Mouse (Mus musculus) embryonic stem cell, embryonic (primary cell): Measurements from ENCODE around the gene Map3k6.

Source experiments
- CTCF ChIA-PET, 4 experiments: fragments of 300-600 bp in 2 of 4; fragments of 350-600 bp in 2 of 4; sonication (Branson Sonifier 250); formaldehyde crosslinking; loops; one replicate each; lab custom pipeline; 2022; ENCODE audit warnings: inconsistent platforms in 2 of 4; lab: Charles Lee
- POLR2A ChIA-PET, 4 experiments: fragments of 300-600 bp in 2 of 4; fragments of 350-600 bp in 2 of 4; sonication (Branson Sonifier 250); formaldehyde crosslinking; loops; one replicate each; lab custom pipeline; 2022; ENCODE audit warnings: antibody characterized with exemption in 4 of 4, inconsistent platforms in 1 of 4; lab: Charles Lee

Map3k6 gene

GRCm38 (mm10) chr4:133210023-133210787 is 30.4 kb upstream of the Map3k6 start:
- POLR2A ChIA-PET, result interaction anchor here (0.5 to 3.5 kb wide), 12 partner anchors 9 to 347 kb away, joined by 3 to 20 read pairs (median 4); no protein-coding TSS in a partner anchor
- CTCF ChIA-PET, result interaction anchor here (0.5 to 2.8 kb wide), 13 partner anchors 9 to 225 kb away, joined by 3 to 15 read pairs (median 5); no protein-coding TSS in a partner anchor

GRCm38 (mm10) chr4:133210788-133211390 is 29.7 kb upstream of the Map3k6 start:
- ChIA-PET POLR2A (interaction anchor here (0.6 to 3.5 kb wide), 13 partner anchors 10 to 348 kb away, joined by 3 to 20 read pairs (median 3); no protein-coding TSS in a partner anchor), CTCF (interaction anchor here (0.6 to 2.8 kb wide), 13 partner anchors 9 to 91 kb away, joined by 3 to 14 read pairs (median 4); no protein-coding TSS in a partner anchor)

DNA sequence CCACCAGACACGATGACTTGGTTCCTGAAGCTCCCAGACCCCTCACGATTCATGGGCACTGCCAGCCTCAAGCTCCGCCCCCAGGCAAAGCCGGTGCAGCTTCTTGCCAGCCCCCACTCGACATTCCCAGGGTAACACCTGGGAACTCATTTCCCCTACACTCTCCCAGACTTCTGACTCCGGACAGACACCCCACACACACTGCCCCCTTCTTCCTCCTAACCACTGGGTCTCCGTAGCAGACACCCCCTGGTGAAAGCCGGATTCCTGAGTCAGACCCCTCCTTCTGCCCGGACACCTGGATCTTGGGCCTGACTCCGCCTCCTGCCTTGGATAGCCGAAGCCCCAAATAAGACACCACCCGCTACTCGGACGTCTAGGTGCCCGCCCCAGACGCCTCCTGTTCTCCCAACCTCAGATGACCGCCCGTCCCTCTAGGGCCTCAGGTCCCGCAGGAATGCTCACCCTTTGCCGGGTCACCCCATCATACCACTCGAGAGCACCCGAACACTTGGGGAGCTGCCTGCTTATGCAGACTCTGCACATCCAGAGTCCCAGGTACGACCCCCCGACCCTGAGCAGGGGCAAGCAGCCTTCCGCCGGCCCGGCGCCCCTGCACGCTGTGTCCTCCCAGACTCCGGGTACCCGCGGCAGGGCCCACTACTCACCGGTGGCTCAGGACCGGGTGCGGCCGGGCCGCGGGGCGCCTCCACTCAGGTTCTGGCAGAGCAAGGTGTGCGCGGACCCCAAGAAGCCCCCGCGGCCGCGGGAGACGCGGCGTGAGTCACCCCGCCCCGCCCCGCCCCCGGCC is 28.7 kb upstream of the Map3k6 start, which contains the start of the genes Cd164l2 and Gpr3:
Gene Cd164l2 (plus strand): TSS at position 381 of the 811 bp plus-strand sequence.
Gene Gpr3 (minus strand): TSS at position 786 of the 811 bp plus-strand sequence.
- POLR2A ChIA-PET, result interaction anchor here in 3 of 4 experiments (0.9 to 3.5 kb wide), 15 partner anchors 9 to 268 kb away, joined by 3 to 20 read pairs (median 3); partner anchors contain the start of genes Tent5b (in 1 of the 3) and Wdtc1 (in 1 of the 3)

GRCm38 (mm10) chr4:133212562-133213267 is 27.9 kb upstream of the Map3k6 start:
- POLR2A ChIA-PET, result interaction anchor here in 3 of 4 experiments (0.6 to 3.5 kb wide), 24 partner anchors 8 to 278 kb away, joined by 3 to 20 read pairs (median 3); partner anchors contain the start of genes Map3k6 (in 1 of the 3), Slc9a1 (in 1 of the 3), Tent5b (in 1 of the 3) and Tmem222 (in 1 of the 3)
- CTCF ChIA-PET, result interaction anchor here in 3 of 4 experiments (0.5 to 1.5 kb wide), 25 partner anchors 8 to 271 kb away, joined by 3 to 9 read pairs (median 4); partner anchors contain the start of genes Ahdc1 (in 1 of the 3) and Map3k6 (in 1 of the 3)

More for the DNA sequence above, 28.7 kb upstream of the Map3k6 start, which contains the start of the genes Cd164l2 and Gpr3:
- CTCF ChIA-PET, result interaction anchor here in 3 of 4 experiments (0.7 to 2.8 kb wide), 15 partner anchors 9 to 90 kb away, joined by 3 to 14 read pairs (median 4); no protein-coding TSS in a partner anchor

DNA sequence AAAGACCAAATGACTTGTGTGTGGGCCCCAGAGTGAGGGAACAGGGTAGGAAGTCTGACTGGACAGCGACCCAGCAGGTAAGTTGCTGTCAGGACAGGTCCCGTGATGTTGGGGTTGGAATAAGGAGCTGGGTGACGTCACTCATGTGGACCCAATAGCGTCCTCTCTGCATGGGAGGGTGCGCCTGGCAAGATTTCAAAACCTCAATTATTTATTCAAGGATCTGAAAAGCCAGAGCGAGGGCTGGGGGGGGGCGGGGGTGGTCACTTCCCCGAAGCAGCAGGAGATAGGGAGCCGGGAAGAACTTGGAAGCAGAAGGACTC is 27.4 kb upstream of the Map3k6 start:
- ChIA-PET POLR2A (interaction anchor here in 3 of 4 experiments (0.5 to 3.5 kb wide), 28 partner anchors 8 to 279 kb away, joined by 3 to 20 read pairs (median 3); partner anchors contain the start of genes Slc9a1 (in 2 of the 3), Map3k6 (in 1 of the 3), Tent5b (in 1 of the 3) and Tmem222 (in 1 of the 3)), CTCF (interaction anchor here (0.5 to 1.5 kb wide), 27 partner anchors 8 to 803 kb away, joined by 3 to 9 read pairs (median 4); partner anchors contain the start of genes Ahdc1 (in 1 of the 4) and Map3k6 (in 1 of the 4))

DNA sequence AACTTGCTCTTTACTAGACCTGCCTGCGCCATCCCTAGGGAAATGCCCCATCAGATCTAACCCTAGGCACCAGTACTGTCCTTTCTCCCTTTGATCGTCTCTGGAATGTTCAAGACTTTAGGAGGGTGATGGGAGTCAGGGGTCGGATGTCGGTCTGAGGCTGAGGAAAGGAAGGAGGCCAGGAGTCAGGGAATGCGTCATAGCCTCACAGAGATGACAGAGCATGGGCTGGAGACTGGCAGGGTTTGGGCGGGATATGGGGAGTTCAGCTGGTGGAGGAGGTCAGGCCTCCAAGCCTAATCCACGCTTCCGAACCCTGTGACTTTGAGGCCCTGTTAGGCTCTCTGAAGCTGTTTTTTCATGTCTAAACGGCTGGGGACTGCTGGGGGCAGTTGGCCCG is 27.0 kb upstream of the Map3k6 start:
- CTCF ChIA-PET, result interaction anchor here (0.5 to 1.5 kb wide), 25 partner anchors 7 to 803 kb away, joined by 3 to 9 read pairs (median 4); partner anchors contain the start of genes Ahdc1 (in 1 of the 4) and Map3k6 (in 1 of the 4)

DNA sequence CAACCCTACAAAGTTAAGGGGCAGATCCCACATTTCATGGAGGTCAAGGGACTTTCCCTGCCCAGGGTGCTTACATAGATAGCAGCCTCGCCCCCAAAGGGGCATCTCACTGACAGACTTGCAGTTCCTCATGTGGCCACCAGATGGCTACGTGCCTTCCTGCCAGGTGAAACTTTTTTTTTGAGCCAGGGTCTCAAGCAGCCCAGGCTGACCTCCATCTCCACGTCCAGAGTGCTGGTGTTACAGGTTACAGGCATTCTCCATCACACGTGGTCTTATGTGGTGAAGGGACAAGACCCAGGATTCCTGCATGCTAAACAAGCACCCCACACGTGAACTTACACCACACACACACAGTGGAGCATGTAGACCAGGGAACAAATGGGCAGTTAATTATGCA is 23.0 kb upstream of the Map3k6 start:
- ChIA-PET CTCF (interaction anchor here in 3 of 4 experiments (0.8 to 1.5 kb wide), 10 partner anchors 9 to 209 kb away, joined by 3 to 5 read pairs (median 4); no protein-coding TSS in a partner anchor), POLR2A (no interaction called here)

More for the DNA sequence above, 27.0 kb upstream of the Map3k6 start:
- POLR2A ChIA-PET, result interaction anchor here in 3 of 4 experiments (0.5 to 3.5 kb wide), 22 partner anchors 8 to 279 kb away, joined by 3 to 20 read pairs (median 3); partner anchors contain the start of genes Slc9a1 (in 2 of the 3), Map3k6 (in 1 of the 3) and Wdtc1 (in 1 of the 3)

GRCm38 (mm10) chr4:133218745-133219144 is 21.9 kb upstream of the Map3k6 start:
- ChIA-PET CTCF (interaction anchor here (0.6 to 1.5 kb wide), 12 partner anchors 10 to 655 kb away, joined by 3 to 5 read pairs (median 4); partner anchors contain the start of gene Fgr (in 1 of the 4)), POLR2A (interaction anchor here in 2 of 4 experiments (0.6 to 1.2 kb wide), 4 partner anchors 17 to 684 kb away, joined by 3 to 4 read pairs (median 3); no protein-coding TSS in a partner anchor)

DNA sequence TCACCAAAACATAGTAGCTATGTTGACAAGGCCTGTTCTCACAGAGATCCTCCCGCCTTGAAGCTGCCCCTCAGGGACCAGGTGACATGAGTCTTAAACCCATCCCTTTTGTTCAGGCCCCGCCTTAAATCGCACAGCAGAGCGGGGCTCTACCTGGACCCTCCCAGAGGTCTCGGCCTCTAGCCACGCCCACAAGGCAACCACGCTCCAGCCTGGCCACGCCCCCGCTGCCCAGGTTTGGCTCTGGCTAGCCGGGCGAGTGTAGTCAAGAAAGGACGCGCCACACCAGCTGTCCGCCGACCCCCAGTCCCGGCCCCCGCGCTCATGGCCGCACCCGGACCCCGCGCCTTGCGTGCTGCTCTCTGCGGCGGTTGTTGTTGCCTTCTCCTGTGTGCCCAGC is 20.0 kb upstream of the Map3k6 start:
- CTCF ChIA-PET, result interaction anchor here (0.5 to 4.3 kb wide), 32 partner anchors 8 to 274 kb away, joined by 3 to 21 read pairs (median 4); partner anchors contain the start of genes Cd164l2 (in 1 of the 4) and Map3k6 (in 1 of the 4)
- POLR2A ChIA-PET, result interaction anchor here (0.5 to 2.1 kb wide), 38 partner anchors 8 to 687 kb away, joined by 3 to 7 read pairs (median 4); partner anchors contain the start of genes Wdtc1 (in 2 of the 4), Atpif1 (in 1 of the 4), Cd164l2 (in 1 of the 4) and Gpr3 (in 1 of the 4)

GRCm38 (mm10) chr4:133221701-133222100 is 18.9 kb upstream of the Map3k6 start:
- POLR2A ChIA-PET, result interaction anchor here in 3 of 4 experiments (0.5 to 2.1 kb wide), 32 partner anchors 8 to 1013 kb away, joined by 3 to 7 read pairs (median 3); partner anchors contain the start of genes Cd164l2 (in 1 of the 3), Gpr3 (in 1 of the 3), Ppp1r8 (in 1 of the 3) and Slc9a1 (in 1 of the 3)

DNA sequence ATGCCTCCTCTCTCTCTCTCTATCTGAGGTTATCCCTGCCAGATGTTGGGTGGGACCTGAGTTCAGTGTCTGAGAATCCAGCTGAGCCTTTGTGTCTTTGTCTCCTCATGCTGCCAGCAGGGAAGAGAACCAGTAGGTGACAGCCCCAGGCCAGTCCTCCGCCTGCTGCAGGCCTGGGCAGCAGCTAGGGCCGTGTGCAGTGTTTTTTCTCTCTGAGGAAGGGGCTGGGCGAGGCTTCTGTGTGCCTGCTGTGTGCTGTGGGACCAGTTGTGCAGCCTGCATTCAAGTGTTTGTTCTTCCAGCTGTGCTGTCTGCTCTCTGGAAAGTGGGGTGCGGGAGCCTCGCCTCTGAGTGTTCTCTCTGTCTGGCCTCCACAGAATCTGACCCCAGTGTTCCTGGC is 16.7 kb upstream of the Map3k6 start:
- POLR2A ChIA-PET, result interaction anchor here in 3 of 4 experiments (0.9 to 1.7 kb wide), 5 partner anchors 9 to 130 kb away, joined by 3 to 6 read pairs (median 4); partner anchors contain the start of gene Wdtc1 (in 1 of the 3)
- CTCF ChIA-PET, result interaction anchor here in 3 of 4 experiments (0.6 to 4.3 kb wide), 9 partner anchors 9 to 222 kb away, joined by 3 to 21 read pairs (median 4); no protein-coding TSS in a partner anchor

More at GRCm38 (mm10) chr4:133221701-133222100, 18.9 kb upstream of the Map3k6 start:
- CTCF ChIA-PET, result interaction anchor here (0.9 to 4.3 kb wide), 20 partner anchors 9 to 165 kb away, joined by 3 to 21 read pairs (median 4); partner anchors contain the start of gene Cd164l2 (in 1 of the 4)

DNA sequence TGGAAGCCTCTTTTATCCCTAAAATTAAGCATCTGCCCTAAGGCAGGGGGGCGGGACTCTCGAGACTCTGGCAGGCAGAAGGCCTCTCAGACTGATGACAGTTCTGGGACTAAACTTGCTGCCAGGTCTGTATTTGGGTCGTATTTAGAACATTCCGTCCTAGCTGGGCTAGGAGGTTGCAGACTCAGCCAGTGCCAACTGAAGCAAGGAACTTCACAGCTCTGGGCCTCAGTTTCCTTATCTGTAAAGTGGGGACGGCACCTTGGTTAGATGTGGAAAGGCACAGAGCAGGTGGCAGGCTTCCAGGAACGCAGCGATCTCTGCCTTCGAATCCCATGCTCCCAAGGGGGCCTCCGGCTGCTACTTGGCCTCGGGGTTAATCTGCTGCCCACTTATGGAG is 14.5 kb upstream of the Map3k6 start:
- ChIA-PET POLR2A (interaction anchor here in 1 of 4 experiments (1.3 kb wide), 2 partner anchors 15 to 60 kb away, joined by 3 to 4 read pairs; no protein-coding TSS in a partner anchor), CTCF (interaction anchor here in 2 of 4 experiments (1.0 to 2.3 kb wide), 3 partner anchors 15 to 71 kb away, joined by 3 to 7 read pairs (median 5); no protein-coding TSS in a partner anchor)

DNA sequence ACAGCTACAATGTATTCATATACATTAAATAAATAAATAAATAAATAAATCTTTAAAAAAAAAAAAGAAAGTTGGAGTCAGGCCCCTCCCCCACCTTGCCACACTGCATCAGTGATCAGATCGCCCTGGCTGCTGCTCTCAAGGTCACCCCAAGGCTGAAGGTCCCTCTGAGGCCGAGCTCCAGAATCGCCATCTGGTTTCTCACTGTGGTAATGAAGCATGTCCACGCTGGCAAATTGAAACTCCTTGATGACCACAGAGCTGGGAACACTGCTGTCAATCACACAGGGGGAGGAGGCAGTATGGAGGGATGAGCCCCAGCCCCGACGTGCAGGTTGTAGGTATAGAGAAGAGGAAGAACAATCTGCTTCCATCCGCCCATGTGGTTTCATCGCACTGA is 13.0 kb upstream of the Map3k6 start:
- ChIA-PET POLR2A (interaction anchor here in 3 of 4 experiments (0.6 to 1.4 kb wide), 7 partner anchors 14 to 234 kb away, joined by 3 to 5 read pairs (median 3); partner anchors contain the start of genes Tmem222 (in 1 of the 3) and Wdtc1 (in 1 of the 3)), CTCF (interaction anchor here in 3 of 4 experiments (0.7 to 2.3 kb wide), 7 partner anchors 13 to 205 kb away, joined by 3 to 7 read pairs (median 5); partner anchors contain the start of gene Map3k6 (in 1 of the 3))

DNA sequence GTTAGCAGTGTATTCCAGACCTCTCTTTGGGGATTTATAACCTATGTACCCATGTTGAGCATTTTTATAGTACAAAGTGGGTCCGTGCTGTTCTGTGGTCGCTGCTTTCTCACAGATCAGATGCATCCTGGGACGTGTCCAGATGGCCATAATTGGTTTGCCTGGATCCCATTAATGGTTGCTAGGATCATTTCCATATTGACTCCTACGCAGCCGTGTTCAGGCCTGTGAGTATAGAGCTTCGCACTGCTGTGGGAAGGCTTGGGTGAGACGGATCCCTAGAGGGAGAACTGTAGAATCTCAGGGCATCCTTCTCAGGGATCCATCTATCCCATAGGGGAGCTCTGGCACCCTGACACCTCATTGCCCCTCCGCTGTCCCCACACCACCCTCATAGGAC is 11.0 kb upstream of the Map3k6 start:
- ChIA-PET CTCF (interaction anchor here in 2 of 4 experiments (0.6 to 1.4 kb wide), 5 partner anchors 19 to 296 kb away, joined by 3 to 14 read pairs (median 5); no protein-coding TSS in a partner anchor), POLR2A (interaction anchor here in 3 of 4 experiments (0.5 to 1.6 kb wide), 9 partner anchors 9 to 790 kb away, joined by 3 to 6 read pairs (median 4); partner anchors contain the start of gene Map3k6 (in 1 of the 3))
